Mouse (Mus musculus): Measurements from ENCODE around the gene Dnajb11. TPM values are rescaled to one million over a fixed set of nuclear protein-coding genes. Genes with fewer than 3 reads are reported as not detected.

Dnajb11 gene
- total RNA-seq, 2 experiments from 2014 or later: 80.8 to 81.5 TPM

GRCm38 (mm10) chr16:22922433-22922832, 64.8 kb downstream of the Dnajb11 start:
- DNase-seq: no peak

Other genes with a start within 250 kb of the Dnajb11 start
- 1 to 10 TPM; 2.2 to 2.9 TPM for gene Dgkg, start 200.6 kb upstream of the Dnajb11 start, total RNA-seq (2021)
- not detected for gene Crygs, start 46.3 kb upstream of the Dnajb11 start, total RNA-seq (2021)
- 10 to 100 TPM; 17.7 to 24.9 TPM for gene Tbccd1, start 176 bp upstream of the Dnajb11 start, total RNA-seq (2021)
- 1 to 10 TPM; 1.6 to 7.1 TPM for gene Ahsg, start 33.4 kb downstream of the Dnajb11 start, total RNA-seq (2021)
- 10 to 100 TPM in 1 of 2 experiments, 1 to 10 TPM in 1; 2.6 to 69.1 TPM for gene Fetub, start 60.5 kb downstream of the Dnajb11 start, total RNA-seq (2021)
- under 1 TPM; 0.30 to 0.69 TPM for gene Hrg, start 93.2 kb downstream of the Dnajb11 start, total RNA-seq (2021)
- 1 to 10 TPM; 3.7 to 9.0 TPM for gene Kng2, start 171.6 kb downstream of the Dnajb11 start, total RNA-seq (2021)
- 1 to 10 TPM in 1 of 2 experiments, under 1 TPM in 1; 0.36 to 1.3 TPM for gene Kng1, start 200.0 kb downstream of the Dnajb11 start, total RNA-seq (2021)
- 100 to 1,000 TPM; 505 to 659 TPM for gene Eif4a2, start 249.6 kb downstream of the Dnajb11 start, total RNA-seq (2021)